Mouse (Mus musculus): ENCODE measurements around the gene Nfe2.

GRCm38 (mm10) chr15:103248401-103249313, 9.5 kb downstream of the Nfe2 start:
- peak; percentile 33; the same call in 1 of the 2 replicates for TF ChIP-seq POLR2A (IDR thresholded peaks at IDR 0.05; ENCODE audit: low read depth, low read length)
- no peak for TF ChIP-seq CTCF (IDR thresholded peaks at IDR 0.05; ENCODE audit: borderline replicate concordance, insufficient read depth, low read length)

Measured in embryonic fibroblast, embryonic 13.5 days (primary cell).